Mouse (Mus musculus) adipose tissue, adult 10 weeks (tissue): ENCODE results near the gene Rfwd3. TPM values are rescaled to one million over a fixed set of nuclear protein-coding genes. Genes with fewer than 3 reads are reported as not detected.

Source experiments
- polyA plus RNA-seq: library from polyadenylated mRNA; stranded (reverse); fragments of 350-450 nt; fragmentation: Illumina TruSeq; extraction: RNeasy Lipid Tissue Mini Kit (QIAGEN cat#74804); gene quantifications from one replicate; pipeline ENCODE4 v1.2.3, GENCODE M21; 2014; ENCODE audit warnings: low read depth, low replicate concordance

The Rfwd3 gene
- 27.3 TPM for polyA plus RNA-seq

GRCm38 (mm10) chr8:111299821-111300568, at the start of gene Rfwd3:
TSS of gene Rfwd3 (minus strand) at chr8:111300222.

GRCm38 (mm10) chr8:111337890-111338347, 37.9 kb upstream of the Rfwd3 start, which contains the start of gene Mlkl:
TSS of gene Mlkl (minus strand) at chr8:111338177.

GRCm38 (mm10) chr8:111258631-111259407, 41.2 kb downstream of the Rfwd3 start, which contains the start of gene Glg1:
TSS of gene Glg1 (minus strand) at chr8:111259216.

Other genes with a start within 250 kb of the Rfwd3 start
- gene Exosc6, start 243.9 kb downstream of the Rfwd3 start, polyA plus RNA-seq, result 0.63 TPM
- 23.4 TPM for gene Clec18a, start 207.8 kb downstream of the Rfwd3 start, polyA plus RNA-seq
- 14.6 TPM for gene Pdpr, start 205.6 kb downstream of the Rfwd3 start, polyA plus RNA-seq
- gene Glg1, start 41.0 kb downstream of the Rfwd3 start, polyA plus RNA-seq, result 49.2 TPM
- 5.8 TPM for gene Mlkl, start 38.0 kb upstream of the Rfwd3 start, polyA plus RNA-seq
- 8.5 TPM for gene Fa2h, start 93.6 kb upstream of the Rfwd3 start, polyA plus RNA-seq
- 9.7 TPM for gene Wdr59, start 221.9 kb upstream of the Rfwd3 start, polyA plus RNA-seq
- gene Znrf1, start 235.9 kb upstream of the Rfwd3 start, polyA plus RNA-seq, result 40.9 TPM